Mouse (Mus musculus): ENCODE data around the gene Sfxn1. TPM values are rescaled to one million over a fixed set of nuclear protein-coding genes. Genes with fewer than 3 reads are reported as not detected.

Gene Sfxn1
- polyA plus RNA-seq, 3 experiments from 2014 or later, result 45.6 to 67.6 (median 47.3) TPM

DNA sequence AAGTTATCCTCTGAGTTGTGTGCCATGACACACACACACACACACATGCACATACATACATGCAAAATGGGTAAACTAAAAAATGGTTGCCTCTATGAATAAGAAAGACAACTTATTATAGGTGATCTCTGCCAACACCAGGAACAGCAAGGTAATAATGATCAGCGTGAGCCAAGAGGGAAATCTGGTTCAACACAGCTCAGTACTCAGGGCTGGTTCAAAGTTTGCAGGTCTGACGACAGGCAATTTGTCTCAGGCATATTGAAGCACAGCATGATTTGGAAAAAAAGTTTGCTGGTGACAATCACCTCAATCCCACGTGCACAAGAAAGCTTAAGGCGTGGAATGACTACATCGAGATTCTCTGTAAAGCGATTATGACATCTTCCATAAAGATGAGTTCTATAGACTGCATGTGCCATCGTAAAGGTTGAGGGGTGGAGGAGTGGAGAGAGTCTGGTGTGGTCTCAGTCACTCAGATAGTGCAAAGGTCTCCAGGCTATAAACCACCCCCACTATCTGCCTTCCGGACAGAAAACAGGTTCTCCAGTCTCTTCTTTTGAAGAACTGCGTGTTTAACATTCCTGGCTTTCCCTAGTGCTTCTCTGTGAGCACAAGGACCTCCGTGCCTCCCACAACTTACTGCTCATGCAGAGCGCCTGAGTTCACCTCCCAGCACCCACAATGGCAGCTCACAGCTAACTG lies 6.0 kb downstream of the Sfxn1 start:
- no peak for ATAC-seq

DNA sequence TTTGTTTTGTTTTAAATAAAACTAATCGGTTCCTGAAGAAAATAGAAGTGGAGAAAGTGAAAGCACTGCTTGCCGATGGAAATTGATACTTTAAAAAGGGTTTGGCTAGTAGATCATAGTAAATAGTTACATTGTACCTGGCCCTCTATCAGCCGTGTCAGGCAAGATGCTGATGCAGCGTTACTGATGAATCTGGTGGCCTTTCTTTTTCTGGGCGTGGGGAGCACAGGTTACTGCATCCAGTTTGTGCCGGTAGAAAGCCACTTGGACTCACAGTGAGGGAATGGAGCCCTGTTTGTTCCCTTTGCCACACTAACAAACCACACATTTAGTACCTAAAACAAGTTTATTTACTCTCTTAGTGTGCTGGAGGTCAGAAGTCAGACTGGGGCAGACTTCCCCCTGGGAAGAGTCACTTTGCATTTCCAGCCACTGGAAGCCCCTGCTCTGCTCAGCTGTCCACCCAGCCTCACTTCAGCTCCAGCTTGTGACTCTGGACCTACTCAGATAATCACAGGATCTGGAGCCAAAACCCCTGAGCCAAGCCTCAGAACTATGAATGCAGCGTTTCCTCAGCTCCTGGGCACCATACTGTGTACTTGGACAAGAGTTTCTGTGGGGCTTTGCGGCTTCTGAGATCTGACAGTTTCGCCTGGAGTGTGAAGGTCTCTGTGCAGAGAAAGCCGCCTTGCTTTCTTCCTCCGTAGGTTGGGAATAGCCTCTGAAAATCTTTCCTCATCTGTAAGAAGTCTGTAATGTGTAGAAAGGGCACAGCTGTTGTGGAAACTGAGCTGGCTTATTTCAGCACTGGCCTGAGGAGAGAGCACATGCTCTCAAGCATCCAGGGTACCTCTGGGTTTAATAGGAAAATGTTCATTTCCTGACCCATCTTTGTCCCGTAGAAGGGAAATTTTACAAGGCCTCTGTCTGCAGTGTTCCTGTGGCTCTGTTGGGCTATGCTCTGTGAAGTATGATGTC lies 8.4 kb downstream of the Sfxn1 start:
- ATAC-seq, result no peak

DNA sequence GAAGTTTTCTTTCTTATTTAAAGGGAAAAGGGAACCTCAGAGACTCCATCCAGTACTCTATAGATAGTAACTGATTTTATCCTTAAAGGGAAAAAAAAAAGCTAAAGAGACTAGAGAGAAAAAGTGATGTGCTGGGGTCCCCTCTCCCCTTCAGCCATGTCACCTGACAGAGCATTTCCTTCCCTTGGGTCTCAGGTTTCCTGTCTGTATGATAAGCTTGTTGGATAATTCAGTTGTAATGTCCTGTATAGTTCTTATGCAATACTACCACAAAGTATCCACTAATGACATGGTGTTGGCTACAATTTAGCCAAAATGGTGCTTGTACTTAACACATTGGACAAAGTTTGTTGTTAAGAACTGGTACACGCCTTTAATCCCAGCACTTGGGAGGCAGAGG lies 9.1 kb downstream of the Sfxn1 start:
- no peak for ATAC-seq

DNA sequence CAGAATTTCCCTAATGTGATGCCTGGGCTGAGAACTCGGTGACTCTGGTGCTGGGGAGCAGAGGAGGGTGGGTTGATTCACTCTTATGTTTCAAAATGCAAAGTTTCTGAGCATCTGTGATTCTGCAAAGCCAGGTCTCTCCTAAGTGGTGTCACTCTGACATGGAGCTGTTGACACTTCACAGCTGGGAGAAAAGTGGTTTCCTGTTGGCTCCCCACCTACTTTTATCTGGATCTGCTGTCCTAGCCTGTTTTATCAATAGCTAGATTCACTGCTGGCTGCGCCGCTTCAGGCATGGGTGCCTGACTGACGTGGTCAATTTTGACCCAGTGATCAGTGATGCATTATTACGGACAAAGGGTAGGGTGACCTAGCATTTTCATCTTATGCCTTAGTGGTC lies 11.3 kb downstream of the Sfxn1 start:
- no peak for ATAC-seq

DNA sequence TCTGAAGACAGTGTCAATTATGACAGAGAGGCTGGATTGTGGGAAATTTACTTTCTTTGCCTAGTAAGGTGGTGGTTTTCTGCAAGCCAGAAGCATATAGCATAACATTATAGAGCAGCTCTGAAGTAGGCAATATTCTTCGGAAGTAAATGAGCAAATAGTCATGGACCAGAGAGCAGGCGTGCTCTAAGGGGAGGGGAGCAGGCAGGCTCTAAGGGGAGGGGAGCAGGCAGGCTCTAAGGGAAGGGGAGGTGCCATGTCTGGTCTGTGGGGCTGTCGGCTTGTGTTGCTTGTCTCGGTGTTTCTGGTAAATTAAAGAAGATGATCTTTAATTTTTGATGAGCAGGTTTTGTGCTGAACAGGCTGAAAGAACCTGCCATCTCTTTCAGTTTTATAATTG lies 12.5 kb downstream of the Sfxn1 start:
- no peak for ATAC-seq

DNA sequence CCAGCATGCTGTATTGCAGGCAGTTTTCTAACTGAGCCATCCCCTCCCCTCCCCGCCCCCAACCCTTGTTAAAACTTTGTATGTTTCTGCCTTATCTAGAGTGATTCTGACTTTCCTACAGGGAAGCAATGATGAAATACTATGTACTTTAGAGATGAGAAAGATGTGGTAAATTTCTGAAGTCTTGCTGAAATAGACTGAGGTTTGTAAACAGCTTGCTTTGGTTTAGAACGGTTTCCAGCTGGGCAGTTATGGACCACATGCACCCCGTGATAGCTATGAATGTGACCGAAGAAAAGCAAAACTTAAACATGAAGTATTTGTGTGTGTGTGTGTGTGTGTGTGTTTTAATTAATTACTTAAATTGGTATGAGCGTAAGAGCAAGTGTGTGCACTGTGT lies 13.2 kb downstream of the Sfxn1 start:
- ATAC-seq, result no peak

DNA sequence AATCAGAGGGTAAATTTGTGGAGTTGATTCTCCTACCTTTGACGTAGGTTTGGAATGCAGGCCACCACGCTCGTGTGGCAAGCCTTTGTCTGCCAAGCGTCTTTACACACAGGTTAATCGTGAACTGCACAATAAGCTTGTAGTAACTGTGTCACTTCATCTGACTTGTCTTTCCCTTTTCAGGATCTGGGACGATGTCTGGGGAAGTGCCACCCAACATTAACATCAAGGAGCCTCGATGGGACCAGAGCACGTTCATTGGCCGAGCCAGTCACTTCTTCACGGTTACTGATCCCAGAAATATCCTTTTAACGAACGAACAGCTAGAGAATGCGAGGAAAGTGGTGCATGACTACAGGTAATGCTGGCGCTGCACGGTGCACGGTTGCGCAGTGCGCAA lies 13.6 kb downstream of the Sfxn1 start:
- ATAC-seq, result no peak

DNA sequence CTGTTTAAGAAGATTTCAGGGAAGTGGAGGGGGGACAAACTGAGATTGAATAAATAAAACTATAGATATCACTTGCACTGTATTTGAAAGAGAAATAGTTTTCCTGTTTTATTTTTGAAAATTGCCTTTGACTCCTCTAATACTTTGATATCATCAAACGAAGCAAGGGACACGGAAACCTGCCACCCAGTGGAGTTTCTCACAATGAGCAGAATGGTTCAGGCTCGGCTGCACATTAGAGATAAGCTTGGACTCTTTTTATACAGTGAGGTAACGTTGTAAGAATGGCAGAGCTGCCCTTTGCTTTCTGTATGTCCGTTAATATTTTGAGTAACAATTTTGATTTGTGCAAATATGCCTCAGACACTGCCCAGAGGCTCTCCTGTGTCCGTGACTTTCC lies 20.1 kb downstream of the Sfxn1 start:
- no peak for ATAC-seq

DNA sequence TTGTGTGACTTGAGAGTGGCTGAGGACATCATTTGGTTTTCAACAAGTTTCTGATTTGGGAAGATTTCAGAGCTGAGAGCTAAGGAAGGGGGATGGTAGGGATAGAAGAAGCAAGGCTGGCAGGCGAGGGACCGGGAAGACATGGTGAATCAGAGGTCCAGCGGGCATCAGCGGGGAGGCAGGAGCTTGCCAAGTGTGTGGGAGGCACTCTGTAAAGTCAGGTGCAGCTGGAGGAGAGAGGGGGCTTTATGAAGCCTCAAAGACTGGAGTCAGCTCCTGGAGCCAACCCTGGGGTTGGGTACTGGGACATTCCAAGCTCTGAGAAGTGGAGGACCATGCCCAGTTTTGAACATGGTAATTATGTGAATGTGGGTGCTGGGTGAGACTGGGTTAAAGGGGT lies 22.7 kb downstream of the Sfxn1 start:
- ATAC-seq, result no peak

DNA sequence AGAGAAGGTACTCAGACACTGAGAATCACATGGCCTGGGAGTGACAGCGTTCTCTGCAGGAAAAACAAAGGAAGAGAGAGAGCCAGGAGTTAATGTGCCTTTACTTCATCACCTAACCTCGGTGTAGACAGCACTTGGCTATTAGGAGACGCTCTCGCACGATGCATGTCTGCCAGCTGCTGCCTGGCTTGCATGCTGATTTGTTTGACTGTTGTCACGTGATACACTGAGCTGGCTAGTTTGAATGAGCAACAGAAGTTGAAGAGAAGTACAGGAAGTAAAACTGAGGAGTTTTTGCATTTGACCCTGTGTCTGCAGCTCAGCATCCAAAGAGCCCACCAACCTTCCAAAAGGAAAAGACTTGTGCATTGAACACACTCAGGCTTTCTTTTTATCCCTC lies 23.3 kb downstream of the Sfxn1 start:
- ATAC-seq, result no peak

DNA sequence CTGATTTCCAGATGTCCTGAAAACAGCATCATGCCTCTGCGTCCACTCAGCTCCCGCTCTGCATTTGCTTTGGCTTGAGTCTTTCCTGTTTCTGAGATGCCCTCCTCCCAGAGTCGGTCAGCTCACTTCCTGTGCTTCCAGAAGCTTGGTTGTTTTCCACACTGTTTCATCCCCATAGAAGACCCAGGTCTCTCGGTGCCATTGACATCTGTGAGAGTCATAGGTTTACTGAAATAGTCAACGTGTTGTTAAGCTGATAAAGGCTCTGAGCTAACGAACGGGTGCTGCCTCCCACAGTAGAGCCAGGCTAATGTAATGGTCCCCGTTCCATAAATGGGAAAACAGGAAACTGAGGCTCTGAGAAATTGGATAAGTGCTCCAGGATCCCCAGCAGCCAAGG lies 24.1 kb downstream of the Sfxn1 start:
- ATAC-seq, result no peak

DNA sequence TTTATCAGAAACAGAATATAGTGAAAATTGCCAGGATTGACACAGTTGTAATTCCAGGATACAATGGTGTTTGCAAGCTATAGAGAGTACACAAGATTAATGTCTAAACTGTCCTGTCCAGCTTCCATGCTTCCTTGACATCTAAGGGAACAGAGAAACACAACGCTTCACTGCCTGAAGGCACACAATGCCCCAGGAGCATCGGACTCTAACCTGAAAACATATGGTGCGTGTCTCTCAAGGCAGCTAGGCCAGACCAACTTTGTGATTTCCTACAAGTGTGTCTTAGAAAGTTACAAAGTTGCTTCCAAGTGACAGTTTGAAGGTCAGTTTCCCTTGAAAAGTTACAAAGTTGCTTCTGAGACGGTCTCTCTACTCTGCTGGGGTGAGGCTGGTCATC lies 25.6 kb downstream of the Sfxn1 start:
- no peak for ATAC-seq

DNA sequence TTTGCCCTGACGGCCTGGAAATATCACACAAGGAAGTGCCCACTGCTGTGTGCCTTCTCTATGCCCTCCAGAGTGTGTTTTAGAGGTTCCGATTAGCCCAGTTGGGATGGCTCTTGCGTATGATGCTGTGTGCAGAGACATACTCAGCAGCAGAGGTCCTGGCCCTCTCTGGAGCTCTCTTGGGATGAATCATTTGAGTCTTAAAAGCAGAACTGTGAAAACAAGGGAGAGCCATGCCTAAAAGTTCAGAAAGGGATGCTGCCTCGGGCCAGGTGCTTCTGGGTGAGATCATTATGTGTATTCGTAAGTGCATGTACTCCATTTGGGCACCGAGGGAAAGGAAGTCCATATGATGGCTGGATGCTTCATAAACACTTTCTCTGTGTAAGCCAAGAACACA lies 26.1 kb downstream of the Sfxn1 start:
- ATAC-seq, result no peak

DNA sequence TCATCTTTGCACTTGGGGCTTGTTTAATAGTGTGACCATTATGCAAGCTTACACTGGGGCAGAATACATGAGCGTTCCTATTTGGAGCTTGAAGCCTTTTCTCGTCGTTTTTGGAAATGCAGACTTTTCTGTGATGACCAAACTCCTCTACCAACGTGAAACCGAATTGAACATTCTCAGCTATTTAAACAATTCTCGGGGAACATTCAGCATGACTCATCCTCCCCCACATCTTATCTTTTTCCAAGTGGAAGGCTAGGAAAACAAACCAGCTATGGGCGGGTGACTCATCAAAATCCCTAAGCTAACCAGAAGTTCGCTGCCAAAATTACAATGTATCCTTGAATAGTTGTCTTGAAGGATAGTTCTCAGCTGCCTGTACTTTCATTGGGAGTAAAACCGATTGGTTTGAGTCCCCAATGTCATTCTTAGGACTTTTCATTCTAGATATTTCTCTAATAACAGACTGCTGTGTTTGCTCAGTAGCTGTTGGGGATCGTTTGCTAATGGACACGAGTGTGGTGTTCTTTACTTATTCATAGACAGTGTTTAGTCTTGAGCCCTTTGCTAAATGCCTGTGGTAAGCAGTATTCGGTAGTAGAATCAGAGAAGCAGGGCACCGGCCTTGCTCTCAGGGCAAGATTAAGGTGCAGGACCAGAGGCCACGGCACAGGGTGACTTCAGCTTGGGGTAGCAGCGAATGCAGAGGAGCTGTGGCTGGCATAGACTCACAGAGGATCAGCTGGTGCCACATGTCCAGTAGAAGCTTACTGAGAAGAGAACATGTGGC lies 29.6 kb downstream of the Sfxn1 start:
- ATAC-seq, result no peak

DNA sequence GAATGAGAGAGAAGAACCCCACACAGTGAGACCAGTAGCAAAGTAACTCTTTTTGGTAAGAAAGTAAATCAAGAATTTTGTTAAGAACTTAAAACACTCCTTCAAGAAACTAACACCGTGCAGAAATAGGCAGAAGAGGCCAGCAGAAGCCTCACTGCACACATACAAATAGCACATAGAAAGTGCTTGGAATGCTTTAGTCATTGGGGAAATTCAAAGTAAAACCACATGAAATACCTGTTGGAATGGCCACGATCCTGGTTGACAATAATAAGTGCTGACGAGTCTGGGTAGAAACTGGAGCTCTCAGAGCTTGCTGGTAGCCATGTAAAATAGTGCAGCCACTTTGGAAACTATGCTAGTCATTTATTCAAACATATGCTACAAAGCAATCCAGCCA lies 30.4 kb downstream of the Sfxn1 start:
- no peak for ATAC-seq

DNA sequence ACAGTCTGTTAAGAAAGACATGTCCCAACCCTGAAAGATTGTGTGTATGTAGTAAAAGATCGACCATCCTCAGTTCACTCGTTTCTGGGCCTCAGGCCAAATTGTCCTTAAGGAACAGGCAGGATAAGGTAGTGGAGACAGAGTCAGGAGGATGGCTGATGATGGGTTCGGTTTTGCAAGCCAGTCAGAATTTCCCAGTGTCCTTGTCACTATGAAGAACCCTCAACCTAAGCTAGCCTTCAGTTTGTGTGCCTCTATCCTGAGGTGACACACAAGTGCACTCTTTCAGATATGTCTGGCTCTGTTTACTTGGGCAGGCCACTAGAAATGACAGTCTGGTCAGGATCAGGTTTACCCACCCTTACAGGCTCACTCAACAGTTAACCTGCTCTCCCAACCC lies 31.6 kb downstream of the Sfxn1 start:
- no peak for ATAC-seq

DNA sequence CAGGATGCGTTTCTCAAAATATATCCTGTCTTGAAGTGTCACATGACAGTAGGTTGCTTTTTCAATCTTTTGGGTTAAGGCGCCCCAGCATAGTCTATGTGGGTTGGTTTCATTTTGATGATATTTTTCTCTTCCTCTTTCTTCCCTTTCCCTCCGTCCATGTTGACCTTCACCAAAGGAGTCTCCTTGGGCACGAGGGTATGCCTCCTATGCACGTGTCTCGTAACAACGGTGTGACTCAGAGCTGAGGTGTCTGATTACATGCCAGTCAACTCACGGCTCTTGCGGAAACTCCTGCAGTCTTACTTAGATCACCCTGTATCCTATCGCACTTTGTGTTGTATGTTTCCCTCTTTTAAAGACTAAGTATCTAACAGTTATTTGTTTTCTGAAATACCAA lies 32.2 kb downstream of the Sfxn1 start:
- ATAC-seq, result no peak

DNA sequence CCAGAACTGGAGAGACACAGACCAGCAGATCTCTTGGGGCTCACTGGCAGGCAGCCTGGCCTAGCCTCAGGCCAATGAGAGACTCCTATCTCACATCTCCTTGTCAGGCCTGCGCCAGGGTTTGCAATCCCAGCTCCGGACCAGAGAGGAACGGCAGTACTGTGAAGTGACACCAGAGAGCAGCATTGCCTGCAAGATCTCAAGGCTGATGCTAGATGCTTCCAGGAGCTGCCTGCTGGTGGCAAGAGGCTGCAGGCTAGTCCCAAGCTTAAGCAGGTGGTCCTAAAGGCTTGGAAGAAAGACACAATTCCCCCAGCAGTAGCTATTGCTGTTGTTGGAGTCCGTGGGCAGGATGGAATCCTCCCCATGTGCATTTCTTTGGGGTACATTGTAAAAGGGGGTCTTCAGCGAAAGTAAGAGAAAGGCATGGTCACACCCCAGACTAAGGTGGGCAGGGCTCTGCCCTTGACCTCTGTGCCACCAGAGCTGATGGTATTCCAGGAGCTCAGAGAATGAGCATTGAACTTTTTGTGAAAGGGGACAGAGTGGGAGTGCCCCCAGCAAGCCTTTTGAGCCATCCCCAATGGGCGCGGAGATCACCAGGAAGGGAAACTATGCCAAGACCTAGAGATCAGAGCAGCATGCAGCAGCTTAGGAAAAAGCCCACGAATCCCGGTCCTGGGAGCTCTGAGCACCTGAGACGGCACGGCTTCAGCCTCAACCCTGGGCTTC lies 42.3 kb downstream of the Sfxn1 start:
- no peak for ATAC-seq

DNA sequence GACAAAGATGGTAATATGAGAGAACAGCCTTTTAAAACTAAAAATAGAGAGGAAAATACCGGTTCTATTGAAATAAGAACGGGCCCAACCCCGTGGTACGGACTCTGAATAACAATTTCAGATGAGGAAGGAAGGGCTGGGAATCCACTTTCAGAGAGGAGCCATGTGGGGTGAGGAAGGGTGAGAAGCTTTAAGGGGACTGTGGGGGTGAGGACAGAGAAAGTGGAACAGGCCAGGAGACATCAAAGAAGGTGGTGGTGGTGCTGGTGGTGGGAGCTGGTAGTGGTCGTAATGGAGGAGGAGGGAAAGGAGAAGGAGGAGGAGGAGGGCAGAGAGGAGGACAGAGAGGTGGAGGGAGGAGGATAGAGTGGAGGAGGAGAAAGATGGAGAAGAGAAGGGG lies 43.3 kb downstream of the Sfxn1 start:
- ATAC-seq, result no peak

DNA sequence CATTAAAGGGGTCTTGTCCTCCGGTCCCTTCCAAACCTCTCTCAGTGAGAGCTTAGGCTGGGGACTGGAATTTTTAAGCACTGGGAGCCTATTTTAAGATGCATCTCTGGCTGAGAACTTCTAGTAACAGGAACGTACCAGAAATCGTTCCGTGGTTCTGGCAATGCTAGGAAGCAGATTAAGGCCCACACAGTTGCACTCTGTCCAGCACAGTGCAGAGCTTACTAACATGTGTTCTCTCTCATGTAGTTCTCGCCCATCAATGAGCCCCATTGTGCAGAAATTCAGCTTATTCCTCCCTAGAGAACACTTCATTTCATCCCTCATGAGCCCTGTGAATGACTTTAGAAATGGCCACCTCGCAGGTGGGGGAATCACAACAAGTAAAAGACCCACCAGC lies 44.1 kb downstream of the Sfxn1 start:
- no peak for ATAC-seq

DNA sequence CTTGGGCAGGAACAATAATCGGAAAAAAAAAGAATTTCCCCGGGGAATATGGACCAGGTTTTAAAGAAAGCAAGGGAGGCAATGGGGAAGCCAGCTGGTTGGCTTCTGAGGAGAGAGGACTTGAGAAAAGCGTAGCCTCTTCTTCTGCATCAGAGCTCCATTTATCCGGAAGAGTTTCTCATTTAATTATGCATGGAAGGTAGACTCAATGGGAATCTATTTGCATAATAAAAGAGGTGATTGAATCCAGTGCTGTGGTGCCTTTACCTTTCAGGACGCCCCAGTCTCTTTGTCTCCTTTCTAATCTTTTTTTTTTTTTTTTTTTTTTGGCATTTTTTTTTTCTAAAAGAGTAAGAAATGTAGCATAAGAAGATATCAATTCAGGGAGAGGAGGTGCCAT lies 46.7 kb downstream of the Sfxn1 start:
- ATAC-seq, result no peak

DNA sequence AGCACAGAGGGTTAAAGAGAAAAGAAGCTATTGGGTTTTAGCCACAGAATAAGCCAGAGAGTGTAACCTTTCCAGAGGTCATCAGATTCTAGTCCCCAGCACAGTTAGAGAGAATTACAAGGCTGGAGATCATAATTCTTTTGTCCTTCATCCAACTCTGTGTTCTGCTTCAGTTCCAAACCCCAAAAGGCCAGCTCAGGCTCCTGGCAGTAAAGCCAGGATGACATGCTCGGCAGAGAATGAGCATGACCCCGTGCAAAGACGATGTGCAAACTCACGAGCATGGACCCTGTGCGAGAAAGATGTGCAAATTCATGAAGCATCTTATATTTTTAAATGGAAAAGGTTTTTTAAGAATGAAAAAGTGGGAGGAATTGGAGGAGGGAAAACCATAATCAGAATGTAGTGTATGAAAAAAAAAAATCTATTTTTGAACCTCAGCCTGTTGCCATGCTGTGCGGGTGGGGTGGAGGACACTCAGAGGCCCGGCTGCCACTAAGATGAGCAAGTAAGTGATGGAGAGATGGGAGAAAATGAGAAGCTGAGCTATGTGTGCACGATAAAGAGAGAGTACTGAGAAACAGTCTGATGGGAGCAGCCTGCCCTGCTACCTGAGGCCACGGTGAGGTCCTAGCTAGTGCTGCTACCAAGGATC lies 66.2 kb downstream of the Sfxn1 start:
- ATAC-seq, result no peak
